Mouse (Mus musculus) heart, postnatal 0 days (tissue): ENCODE measurements around the gene Clmp. TPM values are rescaled to one million over a fixed set of nuclear protein-coding genes. Genes with fewer than 3 reads are reported as not detected.

Experiments used
- ATAC-seq: fragments of 200-750 bp; cut with Nextera tagmentation; 2 replicates; pipeline ENCODE4 v1.8.0; 2017; ENCODE audit warnings: low read depth, moderate number of reproducible peaks, moderate library complexity; ENCODE audit not compliant: insufficient read depth
- DNase-seq: peaks from one replicate; pipeline ENCODE4 v3.0.0-alpha.2; 2016; ENCODE audit warnings: low spot score
- H3K27ac ChIP-seq: fragments of 300-500 bp; sonication (generic); 2 replicates; pipeline ENCODE4 v1.5.1; 2014; ENCODE audit warnings: low read depth, mild to moderate bottlenecking
- H3K27me3 ChIP-seq: fragments of 300-500 bp; sonication (generic); 2 replicates; pipeline ENCODE4 v1.6.1; 2014; ENCODE audit warnings: low read length, mixed read lengths; ENCODE audit not compliant: control insufficient read depth, insufficient read depth
- H3K36me3 ChIP-seq: fragments of 300-500 bp; sonication (generic); replicated peaks from 2 replicates; pipeline ENCODE4 v1.6.1; 2014; ENCODE audit warnings: low read length, mixed read lengths; ENCODE audit not compliant: control insufficient read depth, insufficient read depth
- H3K4me1 ChIP-seq: fragments of 300-500 bp; sonication (generic); 2 replicates; pipeline ENCODE4 v1.6.1; 2014; ENCODE audit warnings: antibody characterized with exemption; ENCODE audit not compliant: control insufficient read depth, insufficient read depth
- H3K4me2 ChIP-seq: fragments of 300-500 bp; sonication (generic); 2 replicates; pipeline ENCODE4 v1.6.1; 2014; ENCODE audit warnings: low read depth, mild to moderate bottlenecking, low read length, moderate library complexity
- H3K4me3 ChIP-seq: fragments of 300-500 bp; sonication (generic); 2 replicates; pipeline ENCODE4 v1.5.1; 2014; ENCODE audit warnings: low read depth, low read length
- H3K9ac ChIP-seq: fragments of 300-500 bp; sonication (generic); replicated peaks from 2 replicates; pipeline ENCODE4 v1.6.1; 2014; ENCODE audit warnings: low read depth, low read length, mixed read lengths
- H3K9me3 ChIP-seq: fragments of 300-500 bp; sonication (generic); replicated peaks from 2 replicates; pipeline ENCODE4 v1.6.1; 2016; ENCODE audit warnings: low read length; ENCODE audit not compliant: control insufficient read depth
- CTCF ChIP-seq: IDR thresholded peaks from 2 replicates; pipeline ENCODE4 v1.5.1; 2016; ENCODE audit warnings: antibody characterized with exemption, control low read depth, low read depth
- EP300 ChIP-seq: IDR thresholded peaks from 2 replicates; pipeline ENCODE4 v1.6.1; 2016; ENCODE audit warnings: antibody characterized with exemption, low read depth
- WGBS: fragments of 180-500 bp; shearing (Covaris S2); extraction: QIAGEN DNeasy Blood & Tissue Kit; methylation state at CpG from one replicate; pipeline ENCODE4 v1.1.7; 2014; 5-methylcytosine and 5-hydroxymethylcytosine counted together
- polyA plus RNA-seq: library from polyadenylated mRNA; unstranded; fragments of >200 nt; fragmentation: Nextera tagmentation; extraction: Ambion mirVana; gene quantifications from 2 replicates; pipeline ENCODE4 v1.2.1, GENCODE M21; 2015
- total RNA-seq: library from RNA; depleted of rRNA; stranded (reverse); fragments of >200 nt; gene quantifications from 2 replicates; pipeline ENCODE4 v1.2.3, GENCODE M21; 2014; ENCODE audit warnings: low replicate concordance

The Clmp gene
- total and polyA plus RNA-seq, 2 experiments from 2014 or later = 2.5 to 4.7 TPM

GRCm38 (mm10) chr9:40704364-40705276 lies 18.9 kb downstream of the Clmp start:
- 55% methylated on average over 10 of the region's 10 CpGs for WGBS
- no peak overlapping the region for H3K4me2 ChIP-seq

GRCm38 (mm10) chr9:40708448-40709140 lies 22.8 kb downstream of the Clmp start:
- TF ChIP-seq CTCF (no peak), EP300 (no peak)
- Histone ChIP-seq H3K4me1 (peaks cover 4% of the 10 kb centered on the region; the same call in 1 of the 2 replicates), H3K36me3 (no peaks in the 10 kb centered on the region), H3K9ac (no peak overlapping the region), H3K27ac (no peak overlapping the region), H3K4me2 (no peak overlapping the region), H3K27me3 (no peaks in the 10 kb centered on the region), H3K4me3 (no peak overlapping the region), H3K9me3 (no peaks in the 10 kb centered on the region)
- DNase-seq (no peak), ATAC-seq (no peak)
- WGBS = 73% methylated on average over 12 of the region's 12 CpGs

More at GRCm38 (mm10) chr9:40704364-40705276, 18.9 kb downstream of the Clmp start:
- no peaks in the 10 kb centered on the region for H3K9me3 ChIP-seq
- no peaks in the 10 kb centered on the region for H3K27me3 ChIP-seq
- no peak overlapping the region for H3K9ac ChIP-seq
- H3K4me3 ChIP-seq = no peak overlapping the region
- DNase-seq (no peak), ATAC-seq (no peak)
- no peak overlapping the region for H3K27ac ChIP-seq
- TF ChIP-seq CTCF = no peak
- no peak for TF ChIP-seq EP300
- H3K36me3 ChIP-seq = no peaks in the 10 kb centered on the region
- no peaks in the 10 kb centered on the region for H3K4me1 ChIP-seq

DNA sequence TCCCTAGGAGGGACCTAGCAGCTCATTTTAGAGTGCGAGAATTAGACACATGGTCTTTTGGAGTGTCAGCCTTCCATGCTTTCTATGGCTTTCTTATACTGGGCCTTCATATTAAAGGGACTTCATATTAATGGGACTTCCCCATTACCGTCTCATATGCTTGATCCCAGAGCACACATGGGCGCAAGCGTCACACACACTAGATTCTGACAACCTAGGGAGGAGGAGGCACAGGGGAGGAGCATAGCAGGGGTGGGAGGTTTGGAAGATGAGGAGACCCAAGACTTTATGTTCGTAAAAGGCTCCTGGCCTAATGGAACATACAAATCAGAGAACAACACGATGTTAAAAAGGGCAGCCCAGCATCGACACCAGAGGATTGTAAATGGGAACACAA lies 23.4 kb downstream of the Clmp start:
- Histone ChIP-seq H3K4me1 (peaks cover 4% of the 10 kb centered on the region; the same call in 1 of the 2 replicates), H3K4me2 (no peak overlapping the region), H3K27me3 (no peaks in the 10 kb centered on the region), H3K9me3 (no peaks in the 10 kb centered on the region), H3K9ac (no peak overlapping the region), H3K4me3 (no peak overlapping the region), H3K27ac (no peak overlapping the region), H3K36me3 (no peaks in the 10 kb centered on the region)
- no peak for DNase-seq
- no peak for ATAC-seq
- 80% methylated on average over 7 of the region's 7 CpGs for WGBS
- no peak for TF ChIP-seq CTCF
- TF ChIP-seq EP300 = no peak

DNA sequence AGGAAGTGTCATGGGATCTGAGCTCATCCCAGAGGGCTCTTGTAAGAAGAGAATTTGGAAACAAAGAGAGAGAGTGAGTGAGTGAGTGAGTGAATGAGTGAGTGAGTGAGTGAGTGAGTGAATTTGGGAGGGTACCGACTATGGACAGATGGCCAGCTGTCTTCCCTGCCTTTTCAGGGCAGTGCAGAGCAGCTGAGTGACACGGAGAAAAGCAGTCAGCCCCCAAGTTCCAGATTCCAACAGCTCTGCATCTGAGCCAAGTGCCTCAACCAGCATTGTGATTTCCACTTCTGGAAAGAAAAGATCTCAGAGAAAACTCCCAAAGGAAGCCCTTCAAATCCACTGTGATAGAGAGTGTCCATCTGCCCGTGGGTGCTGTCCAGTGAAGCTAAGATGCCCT lies 23.8 kb downstream of the Clmp start:
- Histone ChIP-seq H3K4me3 (no peak overlapping the region), H3K9me3 (no peaks in the 10 kb centered on the region), H3K27ac (no peak overlapping the region), H3K4me1 (peaks cover 4% of the 10 kb centered on the region; the same call in 1 of the 2 replicates), H3K9ac (no peak overlapping the region), H3K36me3 (no peaks in the 10 kb centered on the region), H3K27me3 (no peaks in the 10 kb centered on the region), H3K4me2 (no peak overlapping the region)
- DNase-seq (no peak), ATAC-seq (no peak)
- no peak for TF ChIP-seq EP300
- TF ChIP-seq CTCF = no peak
- 48% methylated on average over 3 of the region's 3 CpGs for WGBS

DNA sequence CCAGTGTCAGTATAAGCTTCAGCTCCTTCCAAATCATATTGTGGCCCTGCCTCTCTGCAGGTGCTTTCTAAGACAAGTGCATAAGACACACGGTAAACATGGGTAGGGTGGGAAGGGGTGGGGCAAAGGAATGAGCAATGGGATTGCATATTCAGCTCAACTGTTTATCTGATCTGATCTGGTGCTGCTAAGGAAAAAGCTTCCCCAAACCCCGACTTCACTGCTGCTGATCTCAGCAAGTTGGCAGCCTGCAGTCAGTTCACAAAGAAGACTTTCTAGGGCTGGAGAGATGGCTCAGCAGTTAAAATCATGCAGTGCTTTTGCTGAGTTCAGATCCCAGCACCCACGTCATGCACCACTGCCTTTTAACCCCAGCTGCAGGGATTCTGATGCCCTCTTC lies 24.2 kb downstream of the Clmp start:
- Histone ChIP-seq H3K4me1 (peaks cover 4% of the 10 kb centered on the region; the same call in 1 of the 2 replicates), H3K4me3 (no peak overlapping the region), H3K9ac (no peak overlapping the region), H3K36me3 (no peaks in the 10 kb centered on the region), H3K27ac (no peak overlapping the region), H3K4me2 (no peak overlapping the region), H3K27me3 (no peaks in the 10 kb centered on the region), H3K9me3 (no peaks in the 10 kb centered on the region)
- ATAC-seq = no peak
- 52% methylated on average over 3 of the region's 3 CpGs for whole genome bisulfite sequencing
- no peak for DNase-seq
- no peak for TF ChIP-seq CTCF
- TF ChIP-seq EP300 = no peak
